Mouse (Mus musculus) hindbrain, embryonic 11.5 days (tissue): ENCODE data around the gene Tcf25. TPM values are rescaled to one million over a fixed set of nuclear protein-coding genes. Genes with fewer than 3 reads are reported as not detected.

Experiments used
- ATAC-seq: fragments of 200-750 bp; cut with Nextera tagmentation; 2 replicates; pipeline ENCODE4 v1.8.0; 2017; ENCODE audit warnings: mild to moderate bottlenecking, moderate TSS enrichment, moderate library complexity; ENCODE audit not compliant: low FRiP score
- DNase-seq: peaks from one replicate; pipeline ENCODE4 v3.0.0-alpha.2; 2015; ENCODE audit warnings: low spot score
- H3K27ac ChIP-seq: fragments of 300-500 bp; sonication (generic); 2 replicates; pipeline ENCODE4 v1.5.1; 2014; ENCODE audit warnings: mild to moderate bottlenecking, low read depth, low read length
- H3K27me3 ChIP-seq: fragments of 300-500 bp; sonication (generic); 2 replicates; pipeline ENCODE4 v1.6.1; 2014; ENCODE audit warnings: mild to moderate bottlenecking, low read length, moderate library complexity, mixed read lengths; ENCODE audit not compliant: control insufficient read depth, insufficient read depth
- H3K36me3 ChIP-seq: fragments of 300-500 bp; sonication (generic); 2 replicates; pipeline ENCODE4 v1.6.1; 2014; ENCODE audit warnings: mild to moderate bottlenecking, low read length, moderate library complexity, mixed read lengths; ENCODE audit not compliant: control insufficient read depth, insufficient read depth
- H3K4me1 ChIP-seq: fragments of 300-500 bp; sonication (generic); replicated peaks from 2 replicates; pipeline ENCODE4 v1.6.1; 2014; ENCODE audit warnings: low read length, mixed read lengths; ENCODE audit not compliant: control insufficient read depth, insufficient read depth
- H3K4me2 ChIP-seq: fragments of 300-500 bp; sonication (generic); replicated peaks from 2 replicates; pipeline ENCODE4 v1.6.1; 2014; ENCODE audit warnings: mild to moderate bottlenecking, low read depth, low read length
- H3K4me3 ChIP-seq: fragments of 300-500 bp; sonication (generic); 2 replicates; pipeline ENCODE4 v1.5.1; 2014; ENCODE audit warnings: low read depth, low read length
- H3K9ac ChIP-seq: fragments of 300-500 bp; sonication (generic); 2 replicates; pipeline ENCODE4 v1.6.1; 2014; ENCODE audit warnings: low read depth, low read length
- H3K9me3 ChIP-seq: fragments of 300-500 bp; sonication (generic); 2 replicates; pipeline ENCODE4 v1.6.1; 2016; ENCODE audit warnings: low read length; ENCODE audit not compliant: control insufficient read depth
- WGBS: fragments of 180-500 bp; shearing (Covaris S2); extraction: QIAGEN DNeasy Blood & Tissue Kit; methylation state at CpG from one replicate; pipeline ENCODE4 v1.1.7; 2014; 5-methylcytosine and 5-hydroxymethylcytosine counted together
- polyA plus RNA-seq: library from polyadenylated mRNA; unstranded; fragments of >200 nt; fragmentation: Nextera tagmentation; extraction: Ambion mirVana; gene quantifications from 2 replicates; pipeline ENCODE4 v1.2.1, GENCODE M21; 2014

Tcf25 gene
- polyA plus RNA-seq, 1 experiment from 2014 or later = 179 TPM

DNA sequence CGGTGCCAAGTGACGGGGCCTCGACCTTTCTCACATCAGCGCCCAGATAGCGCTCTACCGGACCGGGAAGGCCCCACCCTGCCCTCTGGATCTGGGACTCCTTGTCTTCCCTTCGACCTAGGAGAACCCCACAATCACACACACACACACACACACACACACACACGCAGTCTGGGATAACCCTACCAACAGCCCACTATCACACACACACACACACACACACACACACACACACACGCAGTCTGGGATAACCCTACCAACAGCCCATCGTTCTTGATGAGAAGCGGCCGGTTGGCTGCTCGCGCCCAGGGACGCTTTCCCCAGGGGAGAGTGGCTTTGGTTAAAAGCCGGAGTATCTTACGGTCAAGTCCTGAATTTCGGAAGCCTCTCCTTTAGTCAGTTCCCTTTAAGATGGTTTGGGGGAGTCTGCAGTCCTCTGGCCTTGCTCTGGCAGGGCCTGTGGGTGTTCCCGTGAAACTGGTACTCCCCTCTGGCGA lies 40.4 kb upstream of the Tcf25 start:
- H3K4me2 ChIP-seq = peak overlapping the region; percentile 87
- H3K9me3 ChIP-seq = no peaks in the 10 kb centered on the region
- no peaks in the 10 kb centered on the region for H3K36me3 ChIP-seq
- WGBS = 2% methylated on average over 21 of the region's 21 CpGs
- peak overlapping the region; percentile 84 for H3K4me3 ChIP-seq
- peak; percentile 56 for ATAC-seq
- H3K27ac ChIP-seq = peak overlapping the region; percentile 90
- H3K4me1 ChIP-seq = 0 out of 2 replicates have a peak, but pooled peaks cover 3% of the 10 kb centered on the region
- peak overlapping the region; percentile 91 for H3K9ac ChIP-seq
- DNase-seq = peak; percentile 52
- H3K27me3 ChIP-seq = no peaks in the 10 kb centered on the region

DNA sequence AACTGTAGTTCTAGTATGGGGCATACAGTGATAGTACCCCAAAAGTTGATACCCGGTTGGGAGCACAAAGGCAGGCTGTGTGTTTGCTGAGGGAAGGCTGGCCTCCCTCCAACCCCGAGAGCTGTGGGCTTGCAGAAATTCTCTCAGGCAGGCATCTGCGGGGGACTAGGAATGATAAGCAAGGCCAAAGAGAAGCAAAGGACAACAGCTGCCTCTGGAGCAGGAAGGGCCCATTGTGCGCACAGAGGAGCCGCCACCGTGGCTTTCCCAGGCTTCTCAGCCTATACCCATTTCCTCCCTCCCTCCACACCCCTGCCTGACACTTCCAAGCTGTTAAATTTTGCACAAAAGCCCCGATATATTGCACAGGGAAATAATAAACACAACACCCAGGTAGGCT lies 39.7 kb upstream of the Tcf25 start:
- peak overlapping the region; percentile 61 for H3K27ac ChIP-seq
- 0 out of 2 replicates have a peak, but pooled peaks cover 3% of the 10 kb centered on the region for H3K4me1 ChIP-seq
- DNase-seq (peak; percentile 34), ATAC-seq (no peak)
- no peaks in the 10 kb centered on the region for H3K9me3 ChIP-seq
- peak overlapping the region; percentile 84 for H3K4me3 ChIP-seq
- H3K36me3 ChIP-seq = no peaks in the 10 kb centered on the region
- no peaks in the 10 kb centered on the region for H3K27me3 ChIP-seq
- peak overlapping the region; percentile 91; the same call in 1 of the 2 replicates for H3K9ac ChIP-seq
- H3K4me2 ChIP-seq = peak overlapping the region; percentile 87
- 6% methylated on average over 7 of the region's 7 CpGs for WGBS

DNA sequence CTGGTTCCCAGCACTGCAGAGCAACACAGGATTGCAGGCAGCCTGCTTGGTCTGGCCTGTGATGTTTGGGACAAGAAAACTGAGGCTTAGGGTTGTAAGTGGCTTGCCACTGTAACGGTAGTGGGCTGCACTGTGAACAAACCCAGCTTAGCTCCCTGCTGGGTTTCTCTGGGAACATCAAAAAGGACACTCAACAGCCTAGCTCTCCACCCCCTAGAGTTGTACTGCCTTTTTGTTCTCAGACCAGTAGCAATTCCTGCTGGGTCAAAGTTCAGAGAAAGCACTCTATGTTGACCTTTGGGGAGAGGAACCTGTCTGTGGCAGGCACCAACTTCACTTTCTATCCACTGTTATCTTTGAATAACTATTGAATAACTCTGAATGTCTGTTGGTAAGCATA lies 39.1 kb upstream of the Tcf25 start:
- peak overlapping the region; percentile 87 for H3K4me2 ChIP-seq
- H3K4me1 ChIP-seq = 0 out of 2 replicates have a peak, but pooled peaks cover 3% of the 10 kb centered on the region
- no peaks in the 10 kb centered on the region for H3K36me3 ChIP-seq
- DNase-seq (peak; percentile 5), ATAC-seq (no peak)
- peak overlapping the region; percentile 91; the same call in 1 of the 2 replicates for H3K9ac ChIP-seq
- H3K27ac ChIP-seq = peak overlapping the region; percentile 61
- peak overlapping the region; percentile 84 for H3K4me3 ChIP-seq
- no peaks in the 10 kb centered on the region for H3K27me3 ChIP-seq
- no peaks in the 10 kb centered on the region for H3K9me3 ChIP-seq
- WGBS = 0% methylated on average over 1 of the region's 1 CpGs

DNA sequence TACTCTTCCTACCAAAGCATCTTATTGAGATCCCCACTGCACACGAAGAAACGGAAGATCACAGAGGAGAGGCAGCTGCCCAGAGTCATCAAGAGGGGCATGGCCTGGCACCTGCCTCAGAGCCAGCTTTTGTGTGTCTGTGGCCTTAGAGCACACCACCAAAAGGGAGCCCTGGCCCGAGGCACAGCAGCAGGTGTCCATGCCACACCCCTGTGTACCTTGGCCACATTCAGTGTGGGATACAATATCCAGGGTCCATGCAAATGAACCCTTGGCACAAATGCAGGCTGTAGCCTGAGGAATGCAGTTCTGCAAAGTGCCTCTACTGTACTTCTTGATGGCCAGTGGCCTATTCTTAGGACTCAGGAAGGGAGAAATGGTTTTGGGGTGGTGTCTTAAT lies 36.1 kb upstream of the Tcf25 start:
- H3K4me3 ChIP-seq = no peak overlapping the region
- no peak overlapping the region for H3K9ac ChIP-seq
- no peaks in the 10 kb centered on the region for H3K36me3 ChIP-seq
- H3K27ac ChIP-seq = no peak overlapping the region
- 87% methylated on average over 3 of the region's 3 CpGs for WGBS
- ATAC-seq (no peak), DNase-seq (no peak)
- H3K4me2 ChIP-seq = no peak overlapping the region
- H3K4me1 ChIP-seq = 0 out of 2 replicates have a peak, but pooled peaks cover 3% of the 10 kb centered on the region
- H3K27me3 ChIP-seq = no peaks in the 10 kb centered on the region
- no peaks in the 10 kb centered on the region for H3K9me3 ChIP-seq

DNA sequence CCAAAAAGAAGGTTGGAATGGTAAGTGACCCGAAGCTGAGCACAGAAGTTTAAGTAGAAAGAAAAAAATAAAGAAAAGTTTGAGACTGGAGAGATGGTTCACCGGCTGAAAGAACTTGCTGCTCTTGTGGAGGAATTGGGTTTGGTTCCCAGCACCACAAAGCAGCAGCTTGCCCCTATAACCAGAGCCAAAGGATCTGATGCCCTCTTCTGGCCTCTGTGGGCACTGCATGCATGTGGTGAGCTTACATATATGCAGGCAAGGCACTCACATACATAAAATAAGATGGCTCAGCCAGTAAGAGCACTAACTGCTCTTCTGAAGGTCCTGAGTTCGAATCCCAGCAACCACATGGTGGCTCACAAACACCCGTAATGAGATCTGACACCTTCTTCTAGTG lies 33.5 kb upstream of the Tcf25 start:
- H3K9ac ChIP-seq = no peak overlapping the region
- H3K27ac ChIP-seq = no peak overlapping the region
- H3K36me3 ChIP-seq = no peaks in the 10 kb centered on the region
- no peak for ATAC-seq
- H3K9me3 ChIP-seq = no peaks in the 10 kb centered on the region
- H3K4me3 ChIP-seq = no peak overlapping the region
- DNase-seq = no peak
- H3K4me2 ChIP-seq = no peak overlapping the region
- H3K4me1 ChIP-seq = no peaks in the 10 kb centered on the region
- H3K27me3 ChIP-seq = no peaks in the 10 kb centered on the region
- WGBS = 96% methylated on average over 4 of the region's 4 CpGs

DNA sequence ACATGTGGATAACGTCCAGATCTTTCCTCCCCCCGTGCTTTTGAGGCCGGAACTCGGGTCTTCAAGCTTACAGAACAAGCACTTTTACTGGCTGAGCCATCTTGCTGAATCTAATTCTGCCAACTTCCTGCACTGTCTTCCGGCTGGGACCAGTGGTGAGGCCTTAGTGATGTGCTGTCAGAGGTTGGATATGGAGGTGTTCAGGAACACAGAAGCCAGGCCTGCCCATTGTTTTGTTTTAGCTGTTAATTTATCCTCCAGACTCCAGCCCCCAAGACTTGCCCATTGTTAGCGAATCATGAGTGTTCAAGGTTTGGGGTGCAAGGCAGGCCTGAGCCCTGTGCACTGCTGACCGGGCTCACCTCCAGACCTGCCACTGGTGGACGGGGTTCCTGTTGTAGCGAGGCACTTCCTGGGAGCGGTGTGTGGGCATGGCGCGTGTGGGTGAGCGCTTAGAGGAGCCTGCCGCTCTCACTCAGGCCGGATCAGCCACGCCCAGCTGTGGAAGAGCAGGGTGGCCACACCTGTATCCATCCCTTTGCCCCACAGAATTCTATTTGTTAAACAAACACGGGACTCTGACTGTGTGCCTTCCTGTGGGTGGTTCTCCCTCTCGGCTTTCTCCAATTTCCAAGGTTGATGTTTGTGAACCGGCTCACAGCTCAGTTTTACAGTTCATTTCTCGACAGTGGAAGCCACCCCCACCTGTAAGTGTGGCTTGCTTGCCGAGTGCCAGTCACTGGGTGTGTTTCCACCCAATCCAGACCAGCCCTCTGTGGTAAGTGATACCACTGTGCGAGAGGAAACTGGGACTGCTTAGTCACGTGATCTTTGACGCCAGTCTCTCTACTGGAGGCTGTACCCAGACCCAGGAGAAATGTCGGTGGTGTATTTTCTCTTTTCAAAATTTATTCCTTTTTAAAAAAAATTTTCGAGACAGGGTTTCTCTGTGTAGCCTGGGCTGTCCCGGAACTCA lies 32.2 kb upstream of the Tcf25 start:
- Histone ChIP-seq H3K36me3 (no peaks in the 10 kb centered on the region), H3K4me1 (no peaks in the 10 kb centered on the region), H3K9me3 (no peaks in the 10 kb centered on the region), H3K27ac (no peak overlapping the region), H3K9ac (no peak overlapping the region), H3K4me2 (no peak overlapping the region), H3K4me3 (no peak overlapping the region), H3K27me3 (no peaks in the 10 kb centered on the region)
- DNase-seq = no peak
- no peak for ATAC-seq
- 88% methylated on average over 27 of the region's 27 CpGs for WGBS

DNA sequence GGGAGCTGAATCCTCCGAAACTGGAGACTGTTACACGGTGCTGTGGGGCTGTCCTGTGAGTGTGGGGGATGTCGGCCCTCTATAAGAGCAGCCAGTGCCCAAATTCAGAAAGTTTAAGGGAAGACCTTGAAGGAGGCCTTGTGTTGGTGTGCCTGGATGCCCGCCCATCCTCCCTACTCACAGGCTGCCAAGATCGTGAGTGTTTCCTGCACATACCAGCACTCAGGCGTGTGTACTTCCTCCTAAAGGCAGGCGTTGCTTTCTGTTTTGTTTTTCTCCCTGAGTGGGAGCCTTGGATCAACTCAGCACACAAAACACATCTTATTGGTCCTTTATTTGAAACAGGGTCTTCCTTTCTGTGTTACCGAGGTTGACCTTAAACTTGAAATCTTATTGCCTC lies 31.3 kb upstream of the Tcf25 start:
- Histone ChIP-seq H3K9ac (no peak overlapping the region), H3K36me3 (no peaks in the 10 kb centered on the region), H3K27ac (no peak overlapping the region), H3K9me3 (no peaks in the 10 kb centered on the region), H3K4me1 (no peaks in the 10 kb centered on the region), H3K27me3 (no peaks in the 10 kb centered on the region), H3K4me2 (no peak overlapping the region), H3K4me3 (no peak overlapping the region)
- ATAC-seq (no peak), DNase-seq (no peak)
- 90% methylated on average over 8 of the region's 8 CpGs for WGBS

DNA sequence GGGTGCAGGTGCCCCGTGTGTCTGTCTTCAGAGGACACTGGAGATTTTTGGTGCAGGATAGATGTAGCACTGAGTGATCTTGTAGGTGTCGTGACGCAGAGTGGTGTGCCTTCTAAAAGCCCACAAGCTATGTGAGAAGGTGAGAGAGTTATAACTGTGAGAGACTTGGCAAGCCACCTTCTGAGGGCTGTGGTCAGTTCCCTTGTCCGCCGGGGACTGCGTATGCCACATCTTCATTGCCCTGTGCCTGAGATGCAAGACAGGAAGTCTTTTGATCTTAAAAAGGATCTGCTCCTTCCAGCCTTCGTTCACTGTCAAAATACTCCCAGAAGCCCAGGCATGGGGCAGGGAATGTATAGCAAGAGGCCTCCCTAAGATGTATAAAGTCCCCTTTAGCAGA lies 30.6 kb upstream of the Tcf25 start:
- no peak overlapping the region for H3K4me2 ChIP-seq
- no peak overlapping the region for H3K9ac ChIP-seq
- H3K4me1 ChIP-seq = no peaks in the 10 kb centered on the region
- no peaks in the 10 kb centered on the region for H3K36me3 ChIP-seq
- DNase-seq = no peak
- no peaks in the 10 kb centered on the region for H3K27me3 ChIP-seq
- WGBS = 81% methylated on average over 7 of the region's 7 CpGs
- no peak overlapping the region for H3K27ac ChIP-seq
- H3K9me3 ChIP-seq = no peaks in the 10 kb centered on the region
- no peak for ATAC-seq
- no peak overlapping the region for H3K4me3 ChIP-seq

DNA sequence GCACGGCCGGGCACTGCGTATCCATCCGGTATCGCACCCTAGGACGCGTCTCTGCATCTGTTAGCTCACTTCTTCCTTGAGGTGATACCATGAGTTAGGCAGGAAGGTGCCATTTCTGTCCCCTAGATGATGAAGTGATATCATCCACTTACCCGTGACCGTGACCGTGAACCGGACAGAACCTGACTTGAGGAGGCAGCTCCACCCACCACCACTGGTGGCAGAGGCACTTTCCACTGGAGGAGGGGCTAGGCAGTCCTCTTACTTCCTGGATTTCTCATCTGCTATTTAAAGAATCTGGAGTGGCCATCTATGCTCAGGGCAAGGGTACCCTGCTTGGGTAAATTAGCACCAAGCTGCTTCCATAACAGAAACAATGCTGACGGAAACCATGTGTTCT lies 30.1 kb upstream of the Tcf25 start:
- Histone ChIP-seq H3K27ac (no peak overlapping the region), H3K27me3 (no peaks in the 10 kb centered on the region), H3K36me3 (no peaks in the 10 kb centered on the region), H3K4me3 (no peak overlapping the region), H3K9ac (no peak overlapping the region), H3K4me2 (no peak overlapping the region), H3K4me1 (no peaks in the 10 kb centered on the region), H3K9me3 (no peaks in the 10 kb centered on the region)
- no peak for ATAC-seq
- no peak for DNase-seq
- WGBS = 85% methylated on average over 12 of the region's 12 CpGs
